Mouse (Mus musculus) MEL (cell line): ENCODE measurements at regions not wholly inside any gene's neighbourhood (a gene's known extent, or its start where the extent isn't known, plus 50 kb on each side); places are given as distances from the start of the nearest gene placed in this dataset.

ENCODE experiments used
- DNase-seq: peaks from one replicate; pipeline ENCODE4 v3.0.0; 2011; ENCODE audit warnings: low read depth, low spot score
- H3K27ac ChIP-seq: 2 replicates; pipeline ENCODE4 v1.5.1; 2012; ENCODE audit warnings: low read depth, mild to moderate bottlenecking, control low read depth, low read length, moderate library complexity; ENCODE audit not compliant: control insufficient read depth
- H3K27me3 ChIP-seq, 2 experiments: fragments of 150-350 bp in 1 of 2; sonication (generic) in 1 of 2; 2 replicates each; pipeline ENCODE4 v1.6.1; 2012; ENCODE audit warnings: low read length in 2 of 2, mild to moderate bottlenecking in 2 of 2, improper control_type of control experiment in 1 of 2, moderate library complexity in 1 of 2; ENCODE audit not compliant: insufficient read depth in 2 of 2, control insufficient read depth in 1 of 2
- H3K36me3 ChIP-seq, 2 experiments: 2 replicates each; pipeline ENCODE4 v1.6.1; 2012 to 2014; ENCODE audit warnings: low read length in 2 of 2, improper control_type of control experiment in 1 of 2, inconsistent platforms in 1 of 2, mild to moderate bottlenecking in 1 of 2; ENCODE audit not compliant: insufficient read depth in 2 of 2, control insufficient read depth in 1 of 2
- H3K4me1 ChIP-seq, 2 experiments: fragments of 150-350 bp in 1 of 2; sonication (generic) in 1 of 2; 2 replicates each; pipeline ENCODE4 v1.6.1; 2012; ENCODE audit warnings: low read length in 2 of 2, improper control_type of control experiment in 1 of 2, mild to moderate bottlenecking in 1 of 2; ENCODE audit not compliant: insufficient read depth in 2 of 2, control insufficient read depth in 1 of 2
- H3K4me3 ChIP-seq, 2 experiments: fragments of 150-350 bp in 1 of 2; sonication (generic) in 1 of 2; 2 replicates each; pipeline ENCODE4 v1.5.1; 2012; ENCODE audit warnings: low read depth in 2 of 2, low read length in 2 of 2, mild to moderate bottlenecking in 2 of 2, moderate library complexity in 2 of 2, control low read depth in 1 of 2, improper control_type of control experiment in 1 of 2; ENCODE audit not compliant: control insufficient read depth in 1 of 2, insufficient read depth in 1 of 2
- H3K79me2 ChIP-seq: 2 replicates; pipeline ENCODE4 v1.6.1; 2012; ENCODE audit warnings: mild to moderate bottlenecking, low read length, moderate library complexity; ENCODE audit not compliant: control insufficient read depth, poor library complexity, insufficient read depth
- H3K9ac ChIP-seq: 2 replicates; pipeline ENCODE4 v1.6.1; 2012; ENCODE audit warnings: low read depth, mild to moderate bottlenecking, control low read depth, low read length, moderate library complexity; ENCODE audit not compliant: control insufficient read depth, poor library complexity, severe bottlenecking
- H3K9me3 ChIP-seq: fragments of 150-350 bp; sonication (generic); replicated peaks from 2 replicates; pipeline ENCODE4 v1.6.1; 2012; ENCODE audit warnings: mild to moderate bottlenecking, low read length, improper control_type of control experiment, moderate library complexity; ENCODE audit not compliant: insufficient read depth
- CHD1 ChIP-seq: IDR thresholded peaks from 2 replicates; pipeline ENCODE4 v1.6.1; 2012; ENCODE audit warnings: low read depth, mild to moderate bottlenecking, inconsistent platforms, low read length, improper control_type of control experiment
- CHD2 ChIP-seq: IDR thresholded peaks from 2 replicates; pipeline ENCODE4 v1.6.1; 2011; ENCODE audit warnings: low read length, improper control_type of control experiment
- CTCF ChIP-seq, 3 experiments: IDR thresholded peaks in 2 of 3; conservative IDR thresholded peaks in 1 of 3; 2 replicates each; pipeline ENCODE4 v1.5.1; 2011 to 2012; ENCODE audit warnings: low read length in 3 of 3, low read depth in 2 of 3, mild to moderate bottlenecking in 2 of 3, improper control_type of control experiment in 1 of 3, inconsistent platforms in 1 of 3, mixed read lengths in 1 of 3, moderate library complexity in 1 of 3; ENCODE audit not compliant: control insufficient read depth in 1 of 3, insufficient read depth in 1 of 3, poor library complexity in 1 of 3, severe bottlenecking in 1 of 3
- E2F4 ChIP-seq: IDR thresholded peaks from 2 replicates; pipeline ENCODE4 v1.6.1; 2011; ENCODE audit warnings: low read depth, low read length, improper control_type of control experiment, borderline replicate concordance
- ELF1 ChIP-seq: IDR thresholded peaks from 2 replicates; pipeline ENCODE4 v1.6.1; 2014; ENCODE audit warnings: low read depth, mild to moderate bottlenecking, inconsistent platforms, low read length, improper control_type of control experiment, moderate library complexity
- ETS1 ChIP-seq: IDR thresholded peaks from 2 replicates; pipeline ENCODE4 v1.6.1; 2012; ENCODE audit warnings: low read depth, mild to moderate bottlenecking, inconsistent platforms, low read length, improper control_type of control experiment, moderate library complexity
- HCFC1 ChIP-seq: IDR thresholded peaks from 2 replicates; pipeline ENCODE4 v1.6.1; 2012; ENCODE audit warnings: low read depth, mild to moderate bottlenecking, inconsistent platforms, low read length, improper control_type of control experiment, moderate library complexity
- KAT2A ChIP-seq: conservative IDR thresholded peaks from 2 replicates; pipeline ENCODE4 v1.6.1; 2012; ENCODE audit warnings: low read depth, low read length, improper control_type of control experiment, inconsistent platforms
- MAX ChIP-seq: IDR thresholded peaks from 2 replicates; pipeline ENCODE4 v1.6.1; 2011; ENCODE audit warnings: low read length, improper control_type of control experiment
- NRF1 ChIP-seq: IDR thresholded peaks from 2 replicates; pipeline ENCODE4 v1.6.1; 2014; ENCODE audit warnings: low read depth, mild to moderate bottlenecking, inconsistent platforms, low read length, improper control_type of control experiment, moderate library complexity; ENCODE audit not compliant: poor library complexity, insufficient read depth, severe bottlenecking
- POLR2A ChIP-seq, 2 experiments: IDR thresholded peaks; 2 replicates each; pipeline ENCODE4 v1.6.1; 2011 to 2012; ENCODE audit warnings: low read length in 2 of 2, mild to moderate bottlenecking in 2 of 2, control low read depth in 1 of 2, improper control_type of control experiment in 1 of 2, low read depth in 1 of 2, moderate library complexity in 1 of 2; ENCODE audit not compliant: control insufficient read depth in 1 of 2, insufficient read depth in 1 of 2, poor library complexity in 1 of 2
- POLR2AphosphoS2 ChIP-seq: IDR thresholded peaks from 2 replicates; pipeline ENCODE4 v1.6.1; 2011; ENCODE audit warnings: low read length, improper control_type of control experiment
- POLR2AphosphoS5 ChIP-seq: IDR thresholded peaks from 2 replicates; pipeline ENCODE4 v1.6.1; 2012; ENCODE audit warnings: low read depth, borderline replicate concordance, mild to moderate bottlenecking, inconsistent platforms, low read length, moderate library complexity, mixed read lengths
- RAD21 ChIP-seq: IDR thresholded peaks from 2 replicates; pipeline ENCODE4 v1.6.1; 2011; ENCODE audit warnings: mild to moderate bottlenecking, low read depth, low read length, improper control_type of control experiment
- SIN3A ChIP-seq: IDR thresholded peaks from 2 replicates; pipeline ENCODE4 v1.6.1; 2012; ENCODE audit warnings: low read length, improper control_type of control experiment, inconsistent platforms
- SMC3 ChIP-seq: IDR thresholded peaks from 2 replicates; pipeline ENCODE4 v1.6.1; 2011; ENCODE audit warnings: low read depth, low read length, improper control_type of control experiment
- TAL1 ChIP-seq: IDR thresholded peaks from 2 replicates; pipeline ENCODE4 v1.6.1; 2012; ENCODE audit warnings: mild to moderate bottlenecking, inconsistent platforms, low read length, moderate library complexity, mixed read lengths
- TCF12 ChIP-seq: IDR thresholded peaks from 2 replicates; pipeline ENCODE4 v1.6.1; 2014; ENCODE audit warnings: low read depth, mild to moderate bottlenecking, inconsistent platforms, low read length, improper control_type of control experiment, moderate library complexity
- UBTF ChIP-seq: IDR thresholded peaks from 2 replicates; pipeline ENCODE4 v1.6.1; 2012; ENCODE audit warnings: low read depth, mild to moderate bottlenecking, inconsistent platforms, low read length, improper control_type of control experiment, moderate library complexity, borderline replicate concordance; ENCODE audit not compliant: insufficient read depth
- ZKSCAN1 ChIP-seq: IDR thresholded peaks from 2 replicates; pipeline ENCODE4 v1.6.1; 2012; ENCODE audit warnings: low read depth, mild to moderate bottlenecking, inconsistent platforms, low read length, improper control_type of control experiment, moderate library complexity
- ZMIZ1 ChIP-seq: IDR thresholded peaks from 2 replicates; pipeline ENCODE4 v1.6.1; 2012; ENCODE audit warnings: low read depth, mild to moderate bottlenecking, inconsistent platforms, low read length, improper control_type of control experiment, moderate library complexity
- ZNF384 ChIP-seq: IDR thresholded peaks from 2 replicates; pipeline ENCODE4 v1.6.1; 2012; ENCODE audit warnings: low read depth, mild to moderate bottlenecking, inconsistent platforms, low read length, improper control_type of control experiment

- no peak for DNase-seq
- no peak overlapping the region for H3K9ac ChIP-seq
- no peaks in the 10 kb centered on the region for H3K79me2 ChIP-seq
Observed at GRCm38 (mm10) chr16:54229445-54230208, 1068.2 kb downstream of the Zpld1 start.

GRCm38 (mm10) chr16:54226149-54226548, 1071.6 kb downstream of the Zpld1 start:
- H3K79me2 ChIP-seq, result no peaks in the 10 kb centered on the region
- no peaks in the 10 kb centered on the region for H3K4me1 ChIP-seq
- H3K4me3 ChIP-seq, result no peak overlapping the region
- TF ChIP-seq SMC3, result no peak
- no peak for TF ChIP-seq E2F4
- TF ChIP-seq TCF12, result no peak
- TF ChIP-seq, all 39 proteins: peak for 0
- no peak for DNase-seq
- Histone ChIP-seq H3K27me3 (no peaks in the 10 kb centered on the region), H3K36me3 (no peaks in the 10 kb centered on the region), H3K9ac (no peak overlapping the region), H3K27ac (no peak overlapping the region), H3K9me3 (no peaks in the 10 kb centered on the region)

More at GRCm38 (mm10) chr16:54229445-54230208, 1068.2 kb downstream of the Zpld1 start:
- Histone ChIP-seq H3K27ac (no peak overlapping the region), H3K9me3 (no peaks in the 10 kb centered on the region), H3K27me3 (no peaks in the 10 kb centered on the region)
- TF ChIP-seq SIN3A (no peak), ZMIZ1 (no peak), UBTF (no peak), ETS1 (no peak), POLR2AphosphoS2 (no peak), ELF1 (no peak), CTCF (IDR thresholded peaks at IDR 0.05 in 2 of 3, conservative IDR thresholded peaks at IDR 0.05 in 1 of 3; ENCODE audit: control insufficient read depth in 1 of 3, insufficient read depth in 1 of 3, low read depth in 2 of 3, low read length in 3 of 3, poor library complexity in 1 of 3, severe bottlenecking in 1 of 3) (no peak), TAL1 (no peak), ZKSCAN1 (no peak), HCFC1 (no peak), KAT2A (no peak), E2F4 (no peak), CHD2 (no peak), POLR2AphosphoS5 (no peak), MAX (no peak), ZNF384 (no peak), POLR2A (IDR thresholded peaks at IDR 0.05; ENCODE audit: control insufficient read depth in 1 of 2, insufficient read depth in 1 of 2, low read depth in 1 of 2, low read length in 2 of 2, poor library complexity in 1 of 2) (no peak), NRF1 (no peak), CHD1 (no peak), RAD21 (no peak)
- TF ChIP-seq, all 39 proteins: peak for 0
- no peaks in the 10 kb centered on the region for H3K36me3 ChIP-seq
- H3K4me3 ChIP-seq, result no peak overlapping the region
- no peaks in the 10 kb centered on the region for H3K4me1 ChIP-seq
